Mouse (Mus musculus) retina, embryonic 14.5 days (tissue): Measurements from ENCODE around the gene Gm28230.

Experiments
- DNase-seq: peaks from one replicate; pipeline ENCODE4 v3.0.0-alpha.2; 2015; ENCODE audit warnings: low spot score

Gm28230 gene

DNA sequence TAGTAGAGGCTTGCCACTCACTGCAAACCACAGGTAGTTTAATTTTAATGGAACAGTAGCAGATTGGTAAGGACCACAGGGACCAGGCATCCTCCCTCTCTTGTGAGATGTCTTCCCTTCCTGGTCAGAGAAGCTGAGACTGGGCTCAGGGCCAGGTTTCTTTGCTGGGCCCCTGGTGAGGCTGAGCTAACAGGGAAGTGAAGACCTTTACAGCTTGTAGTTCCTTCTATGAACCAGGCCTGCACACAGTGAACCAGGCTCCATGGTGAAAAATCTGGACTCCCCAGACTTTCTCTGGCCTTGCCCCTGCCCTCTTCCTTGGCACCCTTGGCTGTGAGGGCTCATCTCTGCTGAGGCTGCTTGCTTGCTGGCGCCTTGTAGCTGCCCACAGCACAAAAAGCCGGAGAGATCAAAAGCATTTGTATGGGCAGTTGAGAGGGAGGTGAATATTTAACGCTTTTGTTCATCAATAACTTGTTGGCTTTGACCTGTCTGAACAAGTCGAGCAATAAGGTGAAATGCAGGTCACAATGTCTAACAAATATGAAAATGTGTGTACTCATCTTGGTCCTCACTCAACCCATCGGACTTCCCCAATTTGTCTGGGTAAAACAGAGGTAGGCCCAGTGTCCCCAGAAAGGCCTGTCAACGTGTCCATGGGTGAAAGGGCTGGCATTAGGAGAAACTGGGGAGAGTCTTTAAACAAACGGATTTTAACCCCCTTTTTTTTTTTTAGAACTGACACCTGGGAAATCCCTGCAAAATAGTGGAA, 2.1 kb upstream of the Gm28230 start:
- DNase-seq, result no peak

DNA sequence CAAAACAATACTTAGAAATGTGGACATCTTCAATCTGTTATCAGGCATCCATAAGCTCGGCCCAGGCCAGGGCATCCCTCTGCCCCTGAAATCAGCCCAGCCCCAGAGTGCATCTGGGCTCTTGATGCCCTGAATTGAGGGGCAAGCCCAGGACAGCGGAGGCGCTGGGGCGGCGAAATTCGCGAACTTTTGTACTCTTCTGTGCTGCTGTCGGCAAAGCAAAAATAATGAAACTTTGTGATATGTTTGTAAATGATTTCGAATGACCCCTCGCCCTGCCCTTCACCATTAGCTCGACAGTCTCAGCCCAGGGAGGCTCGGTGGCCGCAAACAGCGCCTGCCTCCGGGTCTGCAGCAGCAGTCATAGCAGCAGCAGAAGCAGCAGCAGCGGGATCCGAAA, 1.4 kb upstream of the Gm28230 start:
- no peak for DNase-seq

- DNase-seq, result no peak
These were observed 578 bp downstream of the Gm28230 start for GRCm38 (mm10) chr2:74726973-74727639.

DNA sequence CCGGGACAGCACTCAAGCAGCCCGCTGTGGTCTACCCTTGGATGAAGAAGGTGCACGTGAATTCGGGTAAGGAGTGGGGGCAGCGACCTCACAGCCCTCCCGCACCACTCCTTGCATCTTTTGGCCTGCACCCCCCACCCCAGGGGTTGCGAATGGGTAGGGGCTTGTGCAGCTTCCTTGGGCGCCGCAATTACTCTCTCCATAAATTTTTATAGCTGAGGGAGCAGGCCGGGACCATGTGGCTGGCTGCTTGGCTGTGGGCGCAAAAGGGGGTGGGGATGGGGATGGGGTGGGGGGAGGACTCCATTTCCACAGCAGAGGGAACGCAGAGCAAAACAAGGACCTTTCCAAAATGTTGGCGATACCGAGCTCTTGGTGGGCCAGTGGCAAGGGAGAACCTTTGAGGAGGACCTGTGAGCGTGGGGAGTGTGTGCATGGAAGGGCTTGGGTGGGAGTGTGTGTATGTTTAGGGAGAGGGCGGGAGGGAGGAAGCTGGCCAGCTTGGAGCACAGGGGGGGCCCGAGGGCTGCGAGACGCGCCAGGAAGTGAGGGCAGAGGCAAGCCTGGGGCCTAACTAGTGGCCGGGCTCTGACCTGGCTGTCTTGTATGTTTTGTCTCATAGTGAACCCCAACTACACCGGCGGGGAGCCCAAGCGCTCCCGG, 1.2 kb downstream of the Gm28230 start:
- DNase-seq, result no peak

GRCm38 (mm10) chr2:74728303-74728680, 1.8 kb downstream of the Gm28230 start:
- DNase-seq, result no peak

GRCm38 (mm10) chr2:74730331-74730730, 3.8 kb downstream of the Gm28230 start:
- DNase-seq, result no peak

DNA sequence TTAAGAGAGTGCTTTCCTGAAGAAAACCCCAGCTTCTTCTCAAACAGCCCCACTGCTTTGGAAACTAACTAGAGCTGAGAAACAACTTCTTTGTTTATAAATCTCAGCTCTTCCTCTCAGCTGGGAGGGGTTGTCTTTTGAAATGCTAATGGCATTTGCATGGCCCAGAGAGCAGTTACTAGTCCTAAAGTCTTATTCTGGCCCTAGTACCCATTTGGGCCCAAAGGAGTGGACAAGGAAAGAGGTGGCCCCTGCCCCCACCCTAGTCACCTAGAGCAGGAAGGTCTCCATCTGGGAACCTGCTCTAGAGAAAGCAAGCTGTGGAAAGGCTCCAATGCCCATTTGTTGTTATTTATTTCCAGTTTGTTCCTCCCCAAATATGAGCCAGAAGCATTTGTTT, 4.5 kb downstream of the Gm28230 start:
- DNase-seq, result no peak

- no peak for DNase-seq
These were observed 5.4 kb downstream of the Gm28230 start for GRCm38 (mm10) chr2:74731799-74732512.

- no peak for DNase-seq
These were observed 6.2 kb downstream of the Gm28230 start for GRCm38 (mm10) chr2:74732513-74733316.

DNA sequence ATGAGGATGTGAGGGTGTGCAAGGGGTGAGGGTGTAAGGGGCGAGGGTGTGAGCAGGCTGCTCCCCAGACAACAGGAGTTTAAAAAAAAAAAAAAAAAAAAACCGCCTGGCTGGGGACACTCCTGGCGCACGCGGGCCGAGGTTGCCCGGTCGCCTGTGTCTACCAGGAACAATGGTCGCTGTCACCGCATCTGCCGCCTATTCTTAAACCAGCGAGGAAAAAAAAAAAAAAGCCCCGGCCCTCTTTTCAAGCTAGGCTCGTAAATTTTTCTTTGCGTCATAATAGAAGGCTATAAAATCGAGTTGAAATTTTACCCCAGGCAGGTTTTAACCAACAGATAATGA, 6.8 kb downstream of the Gm28230 start:
- no peak for DNase-seq

DNA sequence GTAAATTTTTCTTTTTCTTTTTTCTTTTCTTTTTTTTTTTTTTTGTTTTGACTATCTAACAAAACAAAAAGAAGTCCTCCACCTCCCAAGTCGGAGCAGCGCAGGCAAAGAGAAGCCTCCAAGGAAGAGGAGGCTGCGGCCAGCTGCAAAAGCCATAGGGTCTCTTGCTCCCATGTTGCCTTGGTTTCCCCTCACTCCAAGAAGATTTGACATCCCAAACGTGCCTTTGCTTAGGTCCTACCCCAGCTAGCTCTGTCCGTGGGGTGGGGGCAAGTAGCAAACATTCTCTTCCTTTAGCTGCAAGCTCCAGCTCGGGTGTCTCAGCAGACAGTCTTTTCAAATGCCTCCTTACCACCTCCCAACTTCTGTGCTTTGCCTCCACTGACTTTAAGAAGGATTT, 7.2 kb downstream of the Gm28230 start:
- DNase-seq, result no peak

DNA sequence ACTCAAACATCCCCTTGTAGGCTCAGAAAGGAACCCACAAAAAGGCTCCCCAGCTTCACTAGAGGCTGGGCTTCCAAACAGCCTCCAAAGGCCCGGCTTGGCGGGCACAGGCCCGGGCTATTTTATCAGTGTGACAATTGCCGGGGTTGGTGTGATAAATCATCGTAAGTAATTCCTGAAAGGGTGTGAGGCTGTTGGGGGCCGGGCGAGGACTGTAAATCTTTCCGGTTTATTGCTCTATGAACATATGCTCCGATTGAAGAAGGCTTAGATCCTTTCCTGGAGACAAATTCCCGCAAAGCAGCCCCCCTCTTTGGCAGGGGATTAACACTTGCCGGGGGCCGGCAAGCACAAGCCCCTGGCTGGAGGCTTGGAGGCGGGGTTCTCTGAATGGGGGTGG, 7.9 kb downstream of the Gm28230 start:
- DNase-seq, result no peak

GRCm38 (mm10) chr2:74734996-74735811, 8.7 kb downstream of the Gm28230 start:
- no peak for DNase-seq

DNA sequence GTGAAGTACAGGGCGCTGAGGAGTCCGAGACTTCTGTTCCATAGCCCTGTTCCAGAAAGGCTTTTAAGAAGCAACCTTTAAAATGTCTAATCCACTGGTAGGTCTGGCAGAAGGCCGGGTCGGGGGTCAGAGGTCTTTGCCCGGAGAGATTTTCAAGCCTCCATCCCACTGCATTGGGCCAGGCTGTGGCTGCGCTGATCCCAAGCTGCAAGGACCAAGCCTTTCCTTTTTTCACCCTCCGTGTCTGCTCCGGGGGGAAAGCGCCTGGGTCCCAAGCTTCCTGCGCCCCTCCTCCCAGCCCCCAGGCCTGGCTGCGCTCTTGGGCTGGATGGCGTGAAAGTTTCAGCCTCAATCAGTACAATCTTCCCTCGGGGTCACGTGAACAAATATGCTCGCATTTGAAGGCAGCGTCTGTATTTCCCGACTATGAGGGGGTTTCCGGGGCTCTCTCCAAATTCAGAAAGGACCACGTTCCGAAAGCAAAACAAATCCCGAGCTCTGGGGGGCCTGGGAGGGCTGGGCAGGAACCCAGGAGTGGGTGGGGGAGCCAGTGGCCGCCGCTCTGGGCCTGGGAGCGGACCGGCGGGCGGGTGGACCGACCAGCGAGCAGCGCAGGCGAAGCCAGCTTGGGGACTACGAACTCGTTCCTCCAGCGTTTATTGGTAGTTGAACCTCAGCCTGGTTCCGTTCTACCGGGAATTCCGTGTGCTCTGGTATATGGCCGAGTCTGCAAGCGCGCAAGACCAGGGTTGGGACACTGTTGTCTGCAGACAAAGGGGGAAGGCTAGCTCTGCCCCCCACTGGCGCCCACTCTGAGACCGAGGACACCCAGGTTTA, 9.5 kb downstream of the Gm28230 start:
- DNase-seq, result no peak

GRCm38 (mm10) chr2:74736688-74737577, 10.4 kb downstream of the Gm28230 start:
- DNase-seq, result no peak

DNA sequence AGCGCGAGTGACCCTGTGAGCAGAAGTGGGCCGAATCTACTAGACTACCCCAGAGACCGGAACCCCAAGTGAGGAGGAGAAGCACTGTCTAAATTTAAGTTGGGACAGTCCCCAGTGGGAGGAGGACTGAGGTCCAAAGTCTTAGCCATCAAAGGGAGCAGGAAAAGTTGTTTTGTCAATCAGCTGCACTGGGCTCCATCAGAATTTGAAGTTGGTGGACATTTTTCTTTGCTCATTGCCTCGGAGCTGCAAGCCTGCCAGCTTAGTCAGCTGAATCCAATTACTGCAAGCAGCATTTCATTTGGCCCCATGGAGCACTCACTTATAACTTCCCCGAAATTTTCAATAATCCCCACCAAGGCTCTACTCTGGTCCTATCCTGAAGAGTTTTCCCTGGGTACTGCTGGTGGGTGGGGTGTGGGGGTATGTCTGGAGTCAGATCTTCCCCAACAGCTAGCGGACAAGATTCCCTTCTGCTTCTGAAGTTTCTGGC, 11.1 kb downstream of the Gm28230 start:
- no peak for DNase-seq

DNA sequence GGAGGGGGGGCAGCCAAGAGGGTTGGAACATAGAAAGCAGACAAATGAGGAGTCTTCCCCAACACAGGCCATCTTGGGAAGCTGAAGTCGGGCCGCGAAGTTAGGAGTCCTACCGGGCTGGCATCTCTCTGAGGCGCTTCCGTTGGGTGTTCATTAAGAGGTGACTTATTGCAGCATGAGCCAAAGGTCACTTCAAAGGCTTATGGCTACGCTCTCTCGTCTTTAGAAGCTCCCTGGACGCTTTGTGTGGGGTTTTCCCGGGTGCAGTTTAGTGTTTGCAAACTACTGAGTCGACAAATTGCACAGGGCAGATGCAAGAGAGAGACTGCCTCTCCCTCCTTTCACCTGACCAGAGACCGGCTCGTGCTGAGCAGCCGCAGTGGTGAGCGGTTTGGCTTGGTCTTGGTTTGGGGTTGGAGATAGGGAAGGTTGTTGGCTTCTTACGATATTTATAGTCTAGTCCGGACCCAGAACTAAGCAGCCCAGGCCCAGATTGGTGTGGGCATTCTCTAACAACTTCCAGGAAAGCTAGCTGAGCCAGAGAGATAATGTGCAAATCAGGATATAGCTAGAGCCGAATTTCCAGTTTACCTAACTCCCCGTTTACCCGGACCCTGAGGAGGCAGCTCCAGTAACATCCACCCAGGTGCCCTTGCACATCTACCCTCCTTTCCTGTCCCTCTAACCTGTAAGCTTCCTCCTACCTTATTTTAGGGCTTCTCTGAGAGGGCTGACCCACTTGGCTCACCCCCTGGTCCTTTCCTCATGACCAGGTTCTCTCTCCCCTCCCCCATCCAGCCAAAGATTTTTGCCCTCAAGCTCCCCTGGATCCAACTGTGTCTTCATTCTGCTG, 12.3 kb downstream of the Gm28230 start:
- DNase-seq, result no peak

GRCm38 (mm10) chr2:74739476-74739800, 12.9 kb downstream of the Gm28230 start:
- DNase-seq, result no peak
